ENCODE assay signal across 9 mouse cellular contexts in genomic region chr15:81032941-81033629, GRCm38 (mm10). TPM values are rescaled to one million over a fixed set of nuclear protein-coding genes. Genes with fewer than 3 reads are reported as not detected.
DNase-seq lines count a peak whose midpoint lies in the region; ATAC-seq lines count a peak whose summit lies in the region.
"Had no signal": no experiment of that assay in that cellular context is flagged by ENCODE, and none has a peak within 500 bp of the region (broad histone marks: within the 10 kb centered on the region; RNA-seq: fewer than 3 reads in every experiment).

No protein-coding gene starts in this region.

- H3K9me3 ChIP-seq in hindbrain, embryonic 10.5 days, result no peaks in the 10 kb centered on the region
- no peaks in the 10 kb centered on the region for H3K9me3 ChIP-seq in hindbrain, embryonic 16.5 days (ENCODE audit: control insufficient read depth, low read length)
- H3K9me3 ChIP-seq in forebrain, embryonic 12.5 days, result no peaks in the 10 kb centered on the region
- H3K9me3 ChIP-seq in forebrain, embryonic 10.5 days, result no peaks in the 10 kb centered on the region

- H3K4me3 ChIP-seq in hindbrain, embryonic 10.5 days, result no peak overlapping the region
- H3K4me3 ChIP-seq in hindbrain, embryonic 16.5 days (ENCODE audit: low read length), result no peak overlapping the region
- H3K4me3 ChIP-seq in forebrain, embryonic 12.5 days (replicated peaks), result no peak overlapping the region
- H3K4me3 ChIP-seq in forebrain, embryonic 10.5 days, result no peak overlapping the region

- peaks cover 49% of the 10 kb centered on the region for H3K4me1 ChIP-seq in hindbrain, embryonic 10.5 days (replicated peaks)
- peaks cover 5% of the 10 kb centered on the region for H3K4me1 ChIP-seq in hindbrain, embryonic 16.5 days (ENCODE audit: control insufficient read depth, insufficient read depth, low read depth, low read length)
- H3K4me1 ChIP-seq in forebrain, embryonic 12.5 days, result peaks cover 20% of the 10 kb centered on the region; the same call in 1 of the 2 replicates
- H3K4me1 ChIP-seq in forebrain, embryonic 10.5 days, result peaks cover 43% of the 10 kb centered on the region

- no peaks in the 10 kb centered on the region for H3K36me3 ChIP-seq in hindbrain, embryonic 10.5 days
- no peaks in the 10 kb centered on the region for H3K36me3 ChIP-seq in hindbrain, embryonic 16.5 days (ENCODE audit: control insufficient read depth, insufficient read depth, low read length)
- no peaks in the 10 kb centered on the region for H3K36me3 ChIP-seq in forebrain, embryonic 12.5 days (replicated peaks)
- no peaks in the 10 kb centered on the region for H3K36me3 ChIP-seq in forebrain, embryonic 10.5 days (replicated peaks)

- no peak for DNase-seq in hindbrain, embryonic 10.5 days (ENCODE audit: low spot score)
- peak; percentile 83 for DNase-seq in 416B (ENCODE audit: low read depth)
- no peak for DNase-seq in c-Kit-positive CD71-positive TER-119-positive erythroid progenitor cells, embryonic 14.5 days (ENCODE audit: low spot score)
- DNase-seq in forebrain, embryonic 10.5 days (ENCODE audit: extremely low spot score, low spot score), result no peak
- DNase-seq: midbrain, embryonic 14.5 days had no signal

- H3K9ac ChIP-seq in hindbrain, embryonic 16.5 days (ENCODE audit: low read depth, low read length), result no peak overlapping the region
- H3K9ac ChIP-seq in forebrain, embryonic 12.5 days, result no peak overlapping the region

- peak overlapping the region; percentile 40; the same call in 1 of the 2 replicates for H3K27ac ChIP-seq in hindbrain, embryonic 10.5 days
- H3K27ac ChIP-seq in hindbrain, embryonic 16.5 days (ENCODE audit: low read depth, low read length), result no peak overlapping the region
- no peak overlapping the region for H3K27ac ChIP-seq in forebrain, embryonic 12.5 days
- no peak overlapping the region; the same call in 1 of the 2 replicates for H3K27ac ChIP-seq in forebrain, embryonic 10.5 days

- H3K4me2 ChIP-seq in hindbrain, embryonic 16.5 days (ENCODE audit: low read length), result no peak overlapping the region
- no peak overlapping the region for H3K4me2 ChIP-seq in forebrain, embryonic 12.5 days

- no peak for ATAC-seq in hindbrain, embryonic 16.5 days
- ATAC-seq in common myeloid progenitor, adult 5-6 weeks (replicated peaks; ENCODE audit: low read depth, poor library complexity, severe bottlenecking), result peak; percentile 43
- peak; percentile 76 for ATAC-seq in megakaryocyte, adult 5-6 weeks (ENCODE audit: poor library complexity, severe bottlenecking)
- no peak for ATAC-seq in forebrain, embryonic 12.5 days (ENCODE audit: low FRiP score)

- H3K27me3 ChIP-seq in hindbrain, embryonic 10.5 days (ENCODE audit: insufficient read depth, poor library complexity, severe bottlenecking), result no peaks in the 10 kb centered on the region
- no peaks in the 10 kb centered on the region for H3K27me3 ChIP-seq in hindbrain, embryonic 16.5 days (replicated peaks; ENCODE audit: control insufficient read depth, insufficient read depth, low read length)
- no peaks in the 10 kb centered on the region for H3K27me3 ChIP-seq in forebrain, embryonic 12.5 days
- H3K27me3 ChIP-seq in forebrain, embryonic 10.5 days (ENCODE audit: poor library complexity, severe bottlenecking), result no peaks in the 10 kb centered on the region

- 42% methylated on average over 9 of the region's 9 CpGs for WGBS in hindbrain, embryonic 10.5 days
- 42% methylated on average over 9 of the region's 9 CpGs for WGBS in hindbrain, embryonic 16.5 days
- WGBS in forebrain, embryonic 12.5 days, result 54% methylated on average over 9 of the region's 9 CpGs
- WGBS in forebrain, embryonic 10.5 days, result 61% methylated on average over 9 of the region's 9 CpGs

RNA-seq across cellular contexts. Expression of gene Sgsm3, which starts 55.5 kb away (rescaled TPM):
- polyA plus RNA-seq in hindbrain, embryonic 10.5 days (2016; fragmentation: Nextera tagmentation; extraction: Ambion mirVana), result 36.6 and 39.9 TPM in 2 replicates
- polyA plus RNA-seq in hindbrain, embryonic 16.5 days (2015; fragmentation: Nextera tagmentation; extraction: Ambion mirVana), result 81.8 and 85.1 TPM in 2 replicates
- total RNA-seq in common myeloid progenitor, adult 5-6 weeks (2017), result 30.6 and 38.4 TPM in 2 replicates
- 3.4 and 5.9 TPM in 2 replicates for total RNA-seq in megakaryocyte, adult 5-6 weeks (2015)
- 20.0 and 20.7 TPM in 2 replicates for total RNA-seq in megakaryocyte, adult 5-6 weeks (2017)
- polyA plus RNA-seq in forebrain, embryonic 12.5 days (2016; fragmentation: Nextera tagmentation; extraction: Ambion mirVana), result 35.5 and 42.4 TPM in 2 replicates
- polyA plus RNA-seq in forebrain, embryonic 10.5 days (2016; fragmentation: Nextera tagmentation; extraction: Ambion mirVana), result 35.5 and 36.9 TPM in 2 replicates

Comparison
In these comparisons a context has a peak if more than half of its experiments do, and no peak if none do; other contexts are left out.
1. ATAC-seq: peak in common myeloid progenitor, adult 5-6 weeks (single experiment) and megakaryocyte, adult 5-6 weeks (single experiment); none in hindbrain, embryonic 16.5 days (single experiment) and forebrain, embryonic 12.5 days (single experiment).